Mouse (Mus musculus) forebrain, embryonic 15.5 days (tissue): ENCODE data around the gene Gsta3. TPM values are rescaled to one million over a fixed set of nuclear protein-coding genes. Genes with fewer than 3 reads are reported as not detected.

Experiments used
- polyA plus RNA-seq: library from polyadenylated mRNA; unstranded; fragments of >200 nt; fragmentation: Nextera tagmentation; extraction: Ambion mirVana; gene quantifications from 2 replicates; pipeline ENCODE4 v1.2.1, GENCODE M21; 2015

The Gsta3 gene
- polyA plus RNA-seq, 1 experiment from 2014 or later = 0.31 TPM

Other genes with a start within 250 kb of the Gsta3 start
- 1.8 and 2.0 TPM in 2 replicates for gene Tram2, start 161.4 kb upstream of the Gsta3 start, polyA plus RNA-seq
- gene Tmem14a, start 22.0 kb upstream of the Gsta3 start, polyA plus RNA-seq = 16.9 and 17.7 TPM in 2 replicates
- gene Khdc1a, start 109.1 kb downstream of the Gsta3 start, polyA plus RNA-seq = not detected in 2 replicates
- not detected in 2 replicates for gene Khdc1c, start 127.7 kb downstream of the Gsta3 start, polyA plus RNA-seq
- gene Khdc1b, start 143.0 kb downstream of the Gsta3 start, polyA plus RNA-seq = 0.14 TPM in 1 of 2 replicates, not detected in the other